21 mouse cellular contexts compared by ENCODE assay signal in genomic region chr17:32893901-32894300, GRCm38 (mm10). TPM values are rescaled to one million over a fixed set of nuclear protein-coding genes. Genes with fewer than 3 reads are reported as not detected.
"Had no signal": no experiment of that assay in that cellular context is flagged by ENCODE, and none has a peak within 500 bp of the region (broad histone marks: within the 10 kb centered on the region; RNA-seq: fewer than 3 reads in every experiment).

No protein-coding gene starts in this region.

- H3K4me3 ChIP-seq: lung, embryonic 15.5 days; megakaryocyte, embryonic 14.5 days; midbrain, embryonic 13.5 days; midbrain, embryonic 15.5 days; neural tube, embryonic 12.5 days had no signal

- H3K9ac ChIP-seq: liver, postnatal 0 days; lung, embryonic 15.5 days; midbrain, embryonic 13.5 days; midbrain, embryonic 15.5 days; neural tube, embryonic 12.5 days had no signal

- ATAC-seq: liver, postnatal 0 days; lung, postnatal 0 days; midbrain, embryonic 13.5 days; midbrain, embryonic 15.5 days had no signal

- H3K27me3 ChIP-seq: lung, embryonic 15.5 days; midbrain, embryonic 13.5 days; midbrain, embryonic 15.5 days; neural tube, embryonic 12.5 days had no signal

- H3K4me2 ChIP-seq: lung, embryonic 15.5 days; midbrain, embryonic 11.5 days; midbrain, embryonic 13.5 days; midbrain, embryonic 15.5 days; neural tube, embryonic 12.5 days had no signal

- H3K36me3 ChIP-seq: lung, embryonic 15.5 days; midbrain, embryonic 13.5 days; midbrain, embryonic 15.5 days; neural tube, embryonic 12.5 days had no signal

- H3K9me3 ChIP-seq: lung, embryonic 15.5 days; megakaryocyte, embryonic 14.5 days; midbrain, embryonic 13.5 days; midbrain, embryonic 15.5 days; neural tube, embryonic 12.5 days had no signal

- DNase-seq: liver, postnatal 0 days; lung, adult 2 months; lung, postnatal 14 days; lung, postnatal 36 days; right cerebral cortex, postnatal 14 days; spleen, adult 18-20 months; thymus, adult 2 months; thymus, postnatal 25 days had no signal

- H3K27ac ChIP-seq: lung, embryonic 15.5 days; macrophage; midbrain, embryonic 13.5 days; midbrain, embryonic 15.5 days; neural tube, embryonic 12.5 days had no signal

RNA-seq across cellular contexts. Expression of gene Cyp4f14, which starts 23.2 kb away (rescaled TPM):
- total RNA-seq: megakaryocyte progenitor cell, adult 5-6 weeks; monocyte, adult 5-6 weeks; neutrophil, adult 5-6 weeks had no signal
- polyA plus RNA-seq: lung, embryonic 15.5 days; lung, postnatal 0 days; macrophage; midbrain, embryonic 11.5 days; midbrain, embryonic 13.5 days; neural tube, embryonic 12.5 days; neural tube, embryonic 14.5 days; stomach, embryonic 14.5 days had no signal
